Mouse (Mus musculus): ENCODE measurements around the gene Cab39.

GRCm38 (mm10) chr1:85751494-85751893 lies 41.7 kb upstream of the Cab39 start:
- TF ChIP-seq CTCF (IDR thresholded peaks at IDR 0.05; ENCODE audit: low read depth, low read length) (no peak), GATA1 (IDR thresholded peaks at IDR 0.05; ENCODE audit: borderline replicate concordance, low read length) (no peak)

All from G1E (cell line).